Mouse (Mus musculus) mouse embryonic stem cell (cell line): ENCODE data around the gene Epb41l5.

Source experiments
- in situ Hi-C, 2 experiments: fragments of 300-500 bp; cut with MboI; formaldehyde crosslinking; loops; 1 replicate in 1 of 2; 3 replicates in 1 of 2; pipeline ENCODE4 v1.14.3; 2019 to 2020; ENCODE audit warnings: low sequenced_read_pairs in 2 of 2, low pct_unique_long_range_greater_than_20kb in 1 of 2, mixed read lengths in 1 of 2; ENCODE audit not compliant: unreplicated experiment in 1 of 2

Epb41l5 gene

DNA sequence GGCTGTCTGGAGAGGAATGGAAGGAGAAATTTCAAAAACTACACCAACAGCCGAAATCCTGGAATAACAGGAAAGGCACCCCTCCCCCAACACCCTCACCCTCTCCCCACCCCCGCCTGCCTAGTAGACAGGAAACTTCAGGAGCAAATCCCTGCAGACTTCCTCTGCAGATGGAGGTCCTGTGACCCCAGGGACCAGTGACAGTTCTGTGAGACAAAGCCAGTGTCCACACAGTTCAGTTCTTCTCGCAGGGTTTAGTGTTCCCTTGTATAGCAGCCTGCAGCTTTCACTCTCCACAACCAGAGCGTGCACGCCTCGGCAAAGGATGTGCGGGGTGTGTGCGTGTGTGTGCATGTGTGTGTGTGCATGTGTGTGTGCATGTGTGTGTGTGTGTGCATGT is 137.9 kb downstream of the Epb41l5 start:
- in situ Hi-C loops, result no loop called here

DNA sequence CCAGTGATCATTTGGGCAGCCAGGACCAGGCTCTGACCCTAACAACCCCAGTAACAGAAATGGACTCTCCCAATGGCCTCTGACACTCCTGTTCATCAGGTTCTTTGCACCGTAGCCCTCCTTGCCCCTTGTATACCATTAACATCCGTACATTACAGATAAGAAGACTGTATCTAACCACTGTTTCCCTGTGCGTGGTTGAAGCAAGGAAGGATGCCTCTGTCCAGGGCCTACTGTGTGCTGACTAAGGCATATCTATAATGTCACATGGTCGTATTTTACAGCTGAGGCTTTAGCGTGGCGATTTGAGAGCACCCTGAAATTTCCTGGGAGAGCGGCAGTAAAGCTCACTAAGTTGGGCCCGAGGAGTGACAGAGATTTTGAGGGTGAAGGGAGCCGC is 138.4 kb downstream of the Epb41l5 start:
- in situ Hi-C loops, result no loop called here

DNA sequence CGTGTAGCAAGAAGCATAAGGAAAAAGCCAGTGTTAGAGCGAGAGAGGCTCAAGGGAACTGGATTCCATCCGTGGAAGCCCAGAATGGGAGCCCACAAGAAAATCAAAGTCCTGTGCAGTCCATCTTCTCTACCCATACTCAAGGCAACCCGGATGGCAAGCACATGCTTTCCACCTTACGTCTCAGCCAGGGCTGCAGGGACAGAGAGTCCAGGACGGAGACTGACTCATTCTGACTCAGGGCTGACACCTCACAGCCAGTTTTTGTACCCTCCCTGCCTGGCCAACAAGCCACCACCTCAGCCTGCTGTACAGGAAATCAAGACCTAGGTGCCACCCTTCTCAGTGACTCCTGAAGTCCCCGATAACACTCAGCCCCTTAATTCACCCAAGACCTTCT is 139.3 kb downstream of the Epb41l5 start:
- in situ Hi-C loops, result no loop called here

DNA sequence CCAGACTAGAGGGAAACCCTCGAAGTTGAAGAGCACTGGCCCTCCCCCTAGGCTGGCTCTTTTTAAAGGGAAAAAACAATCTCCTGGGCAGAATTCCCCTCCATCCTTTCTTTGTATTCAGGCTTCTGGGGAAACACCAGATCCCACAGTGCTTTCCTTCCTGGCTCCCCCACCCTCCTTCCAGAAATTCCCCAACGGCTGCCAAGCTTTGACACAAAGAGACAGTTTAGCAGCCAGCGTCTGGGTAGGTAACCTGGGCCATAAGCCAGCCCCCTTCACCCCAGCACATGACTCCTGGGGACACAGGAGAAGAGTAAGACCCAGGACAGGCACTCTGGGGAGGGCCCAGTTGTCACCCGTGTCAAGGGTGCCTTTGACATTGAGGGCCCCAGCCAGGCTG is 140.3 kb downstream of the Epb41l5 start:
- in situ Hi-C loops, result no loop called here

DNA sequence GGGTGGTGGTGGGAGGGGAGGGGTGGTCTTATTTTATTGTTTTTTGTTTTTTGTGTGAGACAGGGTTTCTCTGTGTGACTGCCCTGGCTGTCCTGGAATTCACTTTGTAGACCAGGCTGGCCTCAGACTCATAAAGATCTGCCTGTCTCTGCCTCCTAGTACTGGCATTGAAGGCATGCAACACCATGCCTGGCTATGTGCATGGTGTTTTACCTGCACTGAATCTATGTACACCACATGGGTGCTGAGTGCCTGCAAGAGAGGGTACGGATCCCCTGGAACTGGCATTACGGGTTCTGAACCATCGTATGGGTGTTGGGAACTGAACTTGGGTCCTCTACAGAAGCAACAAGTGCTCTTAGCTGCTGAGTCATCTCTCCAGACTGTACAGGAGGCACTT is 142.8 kb downstream of the Epb41l5 start:
- in situ Hi-C loops, result no loop called here

DNA sequence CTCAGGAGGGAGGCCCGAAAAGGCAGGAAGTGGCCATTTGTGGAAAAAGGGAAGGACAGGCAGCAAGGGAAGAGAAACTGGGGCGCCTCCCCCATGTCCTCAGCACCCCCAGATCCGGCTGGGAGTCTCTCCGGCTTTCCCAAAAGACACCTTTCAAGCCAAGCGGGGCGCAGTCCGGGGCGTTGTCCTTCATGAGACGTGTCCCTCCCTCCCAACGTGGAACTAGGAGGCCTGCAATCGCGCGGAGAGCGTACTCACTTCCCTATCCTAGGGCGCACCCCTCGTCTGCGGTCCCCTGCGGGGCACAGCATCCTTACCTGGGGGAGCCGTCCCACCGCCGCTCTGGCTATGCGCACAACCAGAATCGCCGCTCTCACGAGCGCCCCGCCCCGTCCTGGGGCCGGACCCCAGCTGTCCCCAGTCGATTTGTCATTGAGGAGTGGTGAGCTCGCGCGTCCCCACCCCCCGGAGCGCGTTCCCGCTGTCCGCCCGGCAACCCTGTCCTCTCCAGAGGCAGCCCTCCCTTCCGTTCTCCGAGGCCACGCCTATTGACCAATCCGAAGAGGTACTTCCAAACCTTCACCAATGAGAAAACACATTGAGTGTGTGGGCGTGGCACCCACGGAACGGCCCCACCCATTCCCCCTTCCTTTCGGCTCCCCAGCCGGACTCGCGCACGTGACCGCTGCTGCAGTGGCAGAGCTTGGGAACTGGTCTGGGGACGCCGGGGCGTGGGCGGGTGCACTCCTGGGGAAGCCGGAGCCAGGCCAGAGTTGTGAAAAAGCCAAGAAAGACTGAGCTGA is 144.3 kb downstream of the Epb41l5 start, which contains the start of gene Ralb:
Gene Ralb (minus strand): TSS at position 535 of the 803 bp plus-strand sequence.
- in situ Hi-C loops, result no loop called here

DNA sequence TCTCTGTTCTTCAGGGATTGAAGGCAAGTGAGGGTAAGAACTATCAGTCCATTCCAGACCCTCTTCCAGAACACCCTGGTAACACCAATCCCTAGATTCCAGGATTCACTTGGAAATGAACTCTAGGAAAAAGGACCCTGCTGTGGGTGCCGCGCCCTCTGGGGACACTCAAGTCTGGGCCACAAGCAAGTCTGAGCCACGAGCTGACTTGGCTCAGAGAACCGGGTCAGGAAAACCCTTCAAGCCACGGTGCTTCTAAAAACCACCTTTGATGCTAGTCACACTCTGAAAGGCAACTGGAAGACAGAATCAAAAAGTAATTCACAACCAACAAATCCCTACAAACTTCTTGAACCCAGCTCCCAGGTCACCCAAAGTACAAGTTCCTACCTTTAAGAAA is 145.0 kb downstream of the Epb41l5 start:
- in situ Hi-C loops, result no loop called here

DNA sequence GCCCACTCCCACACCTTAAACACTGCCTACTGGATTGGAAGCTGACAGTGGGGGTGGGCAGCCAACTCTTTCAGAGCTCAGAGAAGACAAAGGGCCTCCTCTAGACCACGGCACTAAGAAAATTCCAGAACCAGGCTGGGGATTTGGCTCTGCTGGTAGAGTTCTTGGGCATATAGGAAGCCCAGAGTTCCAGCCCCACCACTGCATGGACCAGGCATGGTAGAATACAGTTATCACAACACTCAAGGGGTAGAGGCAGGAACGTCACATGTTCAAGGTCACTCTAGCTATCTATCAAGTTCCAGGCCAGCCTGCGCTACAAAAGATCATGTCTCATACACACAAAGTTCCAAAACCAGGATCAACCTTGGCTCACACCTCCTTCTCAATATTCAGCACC is 145.6 kb downstream of the Epb41l5 start:
- in situ Hi-C loops, result no loop called here

DNA sequence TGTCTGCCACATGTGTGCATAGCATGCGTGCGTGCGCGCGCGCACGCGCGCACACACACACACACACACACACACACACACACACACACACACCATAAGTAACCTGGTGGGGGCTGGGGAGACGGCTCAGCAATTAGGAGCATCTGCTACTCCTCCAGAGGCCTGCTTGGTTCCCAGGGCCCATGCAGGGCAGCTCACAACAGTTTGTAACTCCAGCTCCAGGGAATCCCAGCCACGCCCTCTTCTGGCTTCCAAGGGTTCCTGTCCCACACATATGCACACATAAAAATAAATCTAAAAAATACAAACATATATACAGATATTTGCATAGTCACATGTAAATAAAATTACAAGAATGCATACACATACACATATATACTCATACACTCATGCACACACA is 146.1 kb downstream of the Epb41l5 start:
- in situ Hi-C loops, result no loop called here

DNA sequence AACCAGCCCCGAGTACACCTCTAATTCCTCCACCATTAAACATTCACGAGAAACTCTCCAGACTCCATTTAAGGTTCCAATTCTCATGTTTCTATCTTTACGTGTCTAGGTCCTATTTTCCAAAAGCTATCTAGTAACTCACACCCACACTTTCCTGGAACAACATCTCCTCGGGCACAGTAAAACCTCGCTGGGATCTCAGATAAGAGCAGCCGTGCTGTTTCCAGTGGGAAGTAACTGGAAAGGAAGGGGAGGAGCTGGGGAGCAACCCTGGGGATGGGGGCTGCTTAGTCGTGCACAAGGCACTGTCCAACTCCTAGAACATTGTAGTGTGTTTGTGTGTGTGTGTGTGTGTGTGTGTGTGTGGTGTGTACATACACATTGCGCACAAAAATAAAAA is 146.9 kb downstream of the Epb41l5 start:
- in situ Hi-C loops, result no loop called here

DNA sequence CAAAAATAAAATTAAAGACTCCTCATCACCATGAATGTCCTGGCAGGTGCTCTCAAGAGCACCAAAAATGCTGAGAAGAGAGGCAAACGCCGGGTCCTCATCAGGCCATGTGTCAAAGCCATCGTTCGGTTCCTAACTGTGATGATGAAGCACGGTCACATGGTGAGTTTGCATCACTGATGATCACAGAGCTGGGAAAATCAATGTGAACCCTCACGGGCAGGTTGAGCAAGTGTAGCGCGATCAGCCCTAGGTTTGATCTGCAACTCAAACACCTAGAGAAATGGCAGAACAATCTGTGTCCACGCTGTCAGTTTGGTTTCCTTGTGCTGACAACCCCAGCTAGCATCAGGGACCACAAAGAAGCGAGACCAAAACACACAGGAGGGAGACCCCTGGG is 149.3 kb downstream of the Epb41l5 start:
- in situ Hi-C loops, result no loop called here

DNA sequence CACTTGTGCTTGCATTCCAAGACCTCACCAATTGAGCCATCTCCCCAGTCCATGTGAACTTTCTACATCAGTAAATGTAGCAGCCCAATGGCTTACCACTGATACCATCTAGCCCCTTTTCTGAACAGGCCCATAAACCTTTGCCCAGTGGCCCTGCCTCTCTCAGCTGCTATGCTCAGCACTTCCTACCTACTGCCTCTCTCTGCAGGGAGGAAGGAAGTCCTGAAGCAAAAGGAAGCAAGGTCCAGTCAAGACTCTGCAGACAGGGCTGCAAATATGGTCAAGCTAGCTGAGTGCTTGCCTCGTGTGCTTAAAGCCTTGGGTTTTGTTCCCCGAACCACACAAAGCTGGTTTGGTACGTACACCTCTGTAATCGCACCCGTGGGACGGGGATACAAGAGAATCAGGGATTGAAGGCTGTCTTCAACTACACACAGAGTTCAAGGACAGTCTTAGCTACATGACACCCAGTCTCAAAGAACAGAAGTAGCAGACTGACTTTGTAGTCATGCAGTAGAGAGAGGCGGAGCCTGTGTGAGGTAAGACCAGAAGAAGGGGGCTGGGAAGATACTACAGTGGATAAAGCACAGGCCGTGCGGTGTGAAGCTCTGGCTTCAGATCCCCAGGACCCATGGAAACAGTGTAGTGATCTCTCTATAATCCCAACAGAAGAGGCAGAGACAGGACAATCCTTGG is 150.1 kb downstream of the Epb41l5 start:
- in situ Hi-C loops, result no loop called here

DNA sequence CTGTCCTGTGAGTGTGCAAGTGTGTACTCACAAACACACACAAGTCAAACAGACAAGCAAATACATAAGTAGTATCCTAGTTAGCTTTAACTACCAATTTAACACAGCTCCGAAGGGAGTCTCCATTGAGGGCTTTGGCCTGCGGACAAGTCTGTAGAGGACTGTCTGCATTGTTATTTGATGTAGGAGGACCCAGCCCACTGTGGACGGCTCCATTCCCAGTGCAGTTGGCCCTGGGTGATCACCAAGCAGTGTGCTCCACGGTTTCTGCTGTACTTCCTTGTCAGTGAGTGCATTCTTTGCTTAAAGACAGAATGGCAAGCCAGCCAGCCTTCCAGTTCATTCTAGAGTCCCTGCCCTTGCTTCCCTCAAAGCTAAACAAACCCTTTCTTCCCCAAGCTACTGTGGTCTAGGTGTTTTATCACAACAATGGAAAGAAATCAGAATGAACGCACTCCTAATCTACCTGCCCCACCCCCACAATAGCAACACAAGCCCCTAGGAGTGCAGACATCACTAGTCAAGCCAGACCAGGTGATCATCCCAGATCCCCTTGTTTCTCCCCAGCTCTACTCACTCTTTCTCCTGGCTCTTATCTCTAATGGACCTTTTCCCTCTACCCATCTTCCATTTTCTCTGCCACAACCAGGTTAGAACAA is 151.3 kb downstream of the Epb41l5 start:
- in situ Hi-C loops, result no loop called here

DNA sequence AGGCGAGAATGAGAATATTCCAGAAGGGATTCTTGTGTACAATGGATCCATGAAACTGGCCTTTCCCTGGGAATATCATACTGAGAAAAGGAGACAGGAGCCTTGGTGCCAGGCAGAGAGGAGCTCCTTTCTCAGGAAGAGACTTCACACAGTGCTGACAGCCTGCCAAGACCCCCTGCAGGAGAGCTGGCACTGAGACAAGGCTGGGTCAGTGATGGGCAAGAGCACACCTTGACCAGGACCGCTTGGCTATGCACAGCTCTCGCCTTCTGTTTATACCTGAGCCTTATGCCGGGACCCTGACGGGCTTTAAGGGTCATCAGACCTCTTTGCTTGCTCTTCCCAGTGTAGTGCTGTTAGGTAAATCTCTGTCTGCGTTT is 153.4 kb downstream of the Epb41l5 start:
- in situ Hi-C loops, result no loop called here
